Mouse (Mus musculus): ENCODE data around the gene Gm10192.

- TF ChIP-seq CTCF (IDR thresholded peaks at IDR 0.05; ENCODE audit: low read depth, low read length) (no peak), POLR2A (IDR thresholded peaks at IDR 0.05; ENCODE audit: borderline replicate concordance, low read depth, low read length) (no peak)
Measured at GRCm38 (mm10) chr4:97153554-97153953, 29.4 kb downstream of the Gm10192 start.
